Mouse (Mus musculus) erythroblast, embryonic 14.5 days (primary cell): Measurements from ENCODE around the gene Napsa.

Source experiments
- GATA1 ChIP-seq: IDR thresholded peaks from 2 replicates; pipeline ENCODE4 v1.6.1; 2012; ENCODE audit warnings: low read length, inconsistent platforms, mixed read lengths
- TAL1 ChIP-seq: IDR thresholded peaks from 3 replicates; pipeline ENCODE4 v1.6.1; 2012; ENCODE audit warnings: low read length, inconsistent platforms, mixed read lengths

DNA sequence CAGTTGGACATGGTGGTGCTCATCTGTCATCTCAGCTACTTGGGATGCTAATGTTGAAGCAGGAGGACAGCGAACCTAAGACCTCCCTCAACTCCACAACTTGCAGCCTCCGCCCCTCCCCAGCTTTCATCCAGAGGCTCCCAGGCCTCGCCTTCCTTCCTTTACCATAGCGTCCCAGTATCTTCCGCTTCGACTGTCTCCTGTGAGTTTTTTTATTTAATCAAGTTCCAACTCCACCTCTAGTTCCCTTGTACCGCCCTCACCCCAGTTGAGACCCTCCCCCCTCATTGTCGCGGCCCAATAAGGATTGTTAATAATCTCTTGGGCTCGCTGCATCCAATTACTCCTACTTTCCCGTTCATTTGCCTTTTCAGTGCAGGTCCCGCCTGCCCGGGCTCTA is 17.8 kb downstream of the Napsa start:
- TF ChIP-seq TAL1 (no peak), GATA1 (no peak)
